Mouse (Mus musculus): ENCODE measurements around the gene Fam71e2.
A peak's percentile ranks its signal among the peaks of the same experiment; 100 is the strongest.

The Fam71e2 gene

DNA sequence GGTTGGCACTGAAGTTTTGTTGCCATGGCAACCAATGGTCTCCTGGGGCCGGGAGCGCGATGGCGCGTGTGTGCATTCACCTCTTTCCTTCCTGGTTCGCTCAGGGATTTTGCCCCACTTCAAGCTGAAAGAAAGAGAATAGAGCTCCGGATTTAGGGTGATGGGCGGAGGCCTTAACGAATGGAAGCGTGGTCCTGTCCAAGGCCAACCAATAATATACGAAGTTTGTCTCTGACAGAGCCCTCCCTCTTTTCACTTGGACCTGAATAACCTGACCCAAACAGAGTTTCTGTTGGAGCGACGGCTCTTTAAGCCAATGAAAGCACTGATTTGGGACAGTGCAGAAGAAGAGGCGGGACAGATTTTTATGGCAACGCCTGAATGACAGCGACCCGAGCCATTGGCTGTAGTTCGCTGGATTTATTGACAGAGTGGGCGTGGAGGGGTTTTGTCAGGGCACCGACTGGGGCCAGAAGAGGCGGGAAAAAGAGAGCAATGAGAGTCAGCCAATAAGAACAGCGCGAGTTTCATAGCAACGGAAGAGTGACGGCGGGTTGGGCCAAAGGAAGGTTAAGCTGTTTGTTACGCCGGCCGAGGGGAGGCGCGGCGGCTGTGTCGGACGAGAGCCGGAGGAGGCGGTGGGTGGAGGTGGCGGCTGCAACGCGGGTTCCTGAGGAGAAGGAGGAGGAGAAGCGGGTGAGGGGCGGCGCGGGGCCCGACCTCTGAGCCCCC lies 31.4 kb downstream of the Fam71e2 start, which contains the start of gene Kmt5c:
Kmt5c (plus strand) TSS at position 572 of the 732 bp plus-strand sequence.
- peak; percentile 82 to 94 for DNase-seq (ENCODE audit: low spot score in 2 of 2)

DNA sequence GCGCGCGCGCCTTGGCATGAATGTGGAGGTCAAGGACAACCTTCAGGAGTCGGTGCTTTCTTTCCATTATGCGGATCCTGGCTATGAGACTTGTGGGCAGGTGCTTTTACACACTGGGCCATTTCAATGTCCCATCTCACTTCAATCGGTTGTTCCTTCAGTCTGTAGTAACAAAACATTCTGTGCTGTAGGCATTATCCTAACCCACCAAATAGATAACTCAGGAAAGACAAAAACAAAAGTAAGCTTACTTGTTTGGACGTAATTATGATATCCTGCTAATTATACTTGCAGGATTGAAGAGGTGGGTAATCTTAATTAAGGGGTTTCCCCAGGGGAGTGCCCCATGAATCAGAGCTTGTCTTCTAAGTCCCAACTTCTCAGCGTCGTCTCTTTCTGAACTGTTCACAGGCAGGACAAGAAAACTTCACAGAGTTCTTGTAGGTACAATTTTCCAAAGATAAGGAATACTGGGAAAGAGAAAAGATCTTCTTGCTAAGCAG lies 32.0 kb downstream of the Fam71e2 start:
- DNase-seq (ENCODE audit: low spot score in 2 of 2): no peak

- DNase-seq (ENCODE audit: low spot score in 2 of 2): no peak
These were observed 38.1 kb downstream of the Fam71e2 start for GRCm38 (mm10) chr7:4732968-4733392.

DNA sequence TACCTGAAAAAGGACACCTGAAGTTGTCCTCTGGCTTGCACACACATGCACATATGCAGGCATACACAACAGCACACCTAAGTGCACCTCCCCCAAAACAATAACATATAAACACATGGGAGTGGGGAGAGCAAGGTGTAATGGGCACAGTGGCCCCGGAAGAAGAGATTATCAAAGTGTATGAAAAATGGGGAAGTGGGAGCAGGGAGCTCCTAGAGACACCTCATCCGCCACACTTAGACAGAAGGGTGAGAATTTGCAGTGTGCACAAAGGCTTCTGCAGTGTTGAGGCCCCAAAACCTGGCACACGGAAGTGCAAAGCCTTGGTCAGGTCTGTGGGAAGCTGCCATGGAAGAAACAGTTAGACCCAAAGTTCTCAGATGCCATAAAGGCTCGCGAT lies 40.0 kb downstream of the Fam71e2 start:
- DNase-seq (ENCODE audit: low spot score in 2 of 2): no peak

DNA sequence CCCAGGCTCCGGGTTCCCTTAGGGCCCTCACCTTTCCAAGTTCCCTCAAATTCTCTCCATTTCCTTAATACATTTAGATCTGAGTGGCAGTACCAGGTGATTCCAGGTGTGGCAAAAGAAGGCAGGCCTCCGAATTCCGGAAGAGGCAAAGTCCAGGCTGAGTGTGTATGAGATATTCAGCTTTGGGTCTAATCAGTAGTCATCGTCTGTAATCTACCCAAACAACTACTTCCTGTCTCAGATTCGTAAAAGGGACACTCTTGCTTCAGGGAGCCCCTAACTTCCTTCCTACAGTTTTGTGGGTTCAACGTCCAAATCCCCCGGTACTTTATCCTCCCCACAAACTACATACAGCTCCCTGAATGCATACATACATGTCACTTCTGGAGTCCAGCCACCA lies 45.9 kb downstream of the Fam71e2 start, which contains the start of gene Tmem150b:
Tmem150b (minus strand) TSS at position 81 of the 400 bp plus-strand sequence.
- no peak for DNase-seq (ENCODE audit: low spot score in 2 of 2)

GRCm38 (mm10) chr7:4724359-4724758 lies 46.7 kb downstream of the Fam71e2 start:
- DNase-seq (ENCODE audit: low spot score in 2 of 2): no peak

- peak in 1 of 2 experiments; percentile 50 for DNase-seq (ENCODE audit: low spot score in 2 of 2)
These were observed 47.6 kb downstream of the Fam71e2 start for GRCm38 (mm10) chr7:4723508-4723907.

GRCm38 (mm10) chr7:4719276-4719675 lies 51.8 kb downstream of the Fam71e2 start:
- no peak for DNase-seq (ENCODE audit: low spot score in 2 of 2)

- no peak for DNase-seq (ENCODE audit: low spot score in 2 of 2)
These were observed 54.1 kb downstream of the Fam71e2 start for GRCm38 (mm10) chr7:4716955-4717354.

DNA sequence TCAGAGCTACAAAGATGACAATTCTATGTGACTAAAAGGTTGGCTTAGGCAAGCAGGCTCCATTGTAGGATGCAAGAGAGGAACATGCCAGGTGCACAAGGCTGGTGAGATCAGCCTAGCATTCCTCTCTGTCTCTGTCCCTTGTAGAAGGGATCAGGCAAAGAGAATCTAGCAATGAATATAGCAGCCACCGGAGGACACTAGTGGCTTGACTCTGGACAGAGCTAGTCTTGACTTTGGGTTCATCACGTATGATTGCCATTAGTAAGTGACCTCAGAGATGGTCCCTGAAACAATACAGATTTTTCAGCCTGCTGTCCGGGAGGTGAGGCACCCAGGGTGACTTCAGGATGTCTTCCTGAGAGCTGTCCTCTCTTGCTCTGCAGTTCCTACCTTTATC lies 58.5 kb downstream of the Fam71e2 start:
- DNase-seq (ENCODE audit: low spot score in 2 of 2): no peak

- peak in 1 of 2 experiments; percentile 69 for DNase-seq (ENCODE audit: low spot score in 2 of 2)
These were observed 66.0 kb downstream of the Fam71e2 start for GRCm38 (mm10) chr7:4705098-4705497.

Data from spleen, postnatal 10 days (tissue).